Mouse (Mus musculus) forebrain, embryonic 12.5 days (tissue): Measurements from ENCODE around the gene Magohb. TPM values are rescaled to one million over a fixed set of nuclear protein-coding genes. Genes with fewer than 3 reads are reported as not detected.

Experiments
- polyA plus RNA-seq: library from polyadenylated mRNA; unstranded; fragments of >200 nt; fragmentation: Nextera tagmentation; extraction: Ambion mirVana; gene quantifications from 2 replicates; pipeline ENCODE4 v1.2.1, GENCODE M21; 2016

Magohb gene
- polyA plus RNA-seq, 1 experiment from 2014 or later, result 61.5 TPM

Other genes with a start within 250 kb of the Magohb start
- gene Klra2, start 45.9 kb downstream of the Magohb start, polyA plus RNA-seq, result not detected in 2 replicates
- gene Styk1, start 60.4 kb upstream of the Magohb start, polyA plus RNA-seq, result 0.83 and 1.1 TPM in 2 replicates
- 29.9 and 33.8 TPM in 2 replicates for gene Ybx3, start 95.2 kb upstream of the Magohb start, polyA plus RNA-seq
- not detected in 2 replicates for gene 5430401F13Rik, start 193.2 kb upstream of the Magohb start, polyA plus RNA-seq
- gene Gm6619, start 193.2 kb upstream of the Magohb start, polyA plus RNA-seq, result not detected in 2 replicates